Mouse (Mus musculus): ENCODE measurements around the gene Yars2. TPM values are rescaled to one million over a fixed set of nuclear protein-coding genes. Genes with fewer than 3 reads are reported as not detected.

Gene Yars2
- polyA plus RNA-seq (2014; fragmentation: Illumina TruSeq; extraction: RNeasy Lipid Tissue Mini Kit (QIAGEN cat#74804); ENCODE audit: low replicate concordance): 31.6 TPM

GRCm38 (mm10) chr16:16302369-16303137 is at the start of gene Yars2:
TSS of gene Yars2 (plus strand) at chr16:16302965.

DNA sequence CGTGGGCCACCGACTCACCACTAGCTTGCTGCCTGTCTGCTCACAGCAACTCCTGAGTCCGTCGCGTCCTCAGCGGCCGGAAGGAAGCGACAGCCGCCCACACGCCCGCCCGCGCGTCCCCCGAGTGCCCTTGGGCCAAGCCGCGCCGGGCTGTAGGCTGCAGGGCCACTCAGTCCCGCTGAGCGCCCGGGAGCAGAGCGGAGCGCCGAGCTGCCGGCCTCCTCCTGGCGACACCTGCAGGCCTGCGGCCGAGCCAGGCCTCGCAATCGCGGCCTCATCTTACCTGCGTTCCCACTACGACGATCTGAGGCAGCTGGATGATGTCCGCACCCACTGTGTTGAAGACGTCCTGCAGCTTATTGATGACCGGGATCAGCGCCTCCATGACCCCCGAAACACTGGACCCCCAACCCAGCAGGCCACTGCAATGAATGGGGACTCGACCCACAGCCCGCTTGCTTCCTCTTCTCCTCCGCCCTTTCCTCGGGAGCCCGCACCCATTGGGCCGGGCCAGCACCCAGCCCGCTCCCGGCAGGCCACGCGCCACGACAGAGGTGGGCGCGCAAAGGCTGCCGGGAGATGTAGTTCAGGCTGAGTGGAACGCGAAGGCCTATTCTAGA is 55.8 kb downstream of the Yars2 start, which contains the start of gene Dnm1l:
Gene Dnm1l, minus strand, starts transcription at position 479 of the 620 bp plus-strand sequence.

Other genes starting within 250 kb of the Yars2 start
- gene Pkp2, start 89.6 kb upstream of the Yars2 start, polyA plus RNA-seq (2014; fragmentation: Illumina TruSeq; extraction: RNeasy Lipid Tissue Mini Kit (QIAGEN cat#74804); ENCODE audit: low replicate concordance): 38.1 TPM
- gene Dnm1l, start 56.0 kb downstream of the Yars2 start, polyA plus RNA-seq (2014; fragmentation: Illumina TruSeq; extraction: RNeasy Lipid Tissue Mini Kit (QIAGEN cat#74804); ENCODE audit: low replicate concordance): 274 TPM